Mouse (Mus musculus) cerebellum, postnatal 4 days (tissue): ENCODE results near the gene Lmntd1.

ENCODE experiments used
- DNase-seq, 2 experiments: peaks; one replicate each; pipeline ENCODE4 v3.0.0; 2022; ENCODE audit warnings: low spot score in 2 of 2, mixed read lengths in 1 of 2

The Lmntd1 gene

GRCm38 (mm10) chr6:145605203-145605602 lies 8.9 kb downstream of the Lmntd1 start:
- DNase-seq, result no peak

DNA sequence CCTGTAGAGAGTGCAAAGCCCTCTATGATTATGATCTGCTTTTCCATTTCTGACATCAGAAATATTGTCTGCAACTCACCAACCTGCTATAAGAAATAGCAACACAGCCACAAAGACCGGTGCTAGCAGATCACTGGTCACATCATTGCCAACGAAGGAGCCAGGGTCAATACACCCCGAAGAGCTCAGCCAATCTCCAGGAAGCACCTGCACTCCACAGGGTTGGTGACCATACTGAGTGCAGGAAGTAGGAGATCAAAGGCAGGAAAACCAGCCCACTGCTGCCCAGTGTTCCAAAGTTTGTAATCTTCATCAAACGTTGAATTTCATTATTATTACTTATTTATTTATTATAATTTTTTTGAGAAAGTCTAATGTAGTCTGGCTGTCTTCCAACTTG lies 9.5 kb downstream of the Lmntd1 start:
- DNase-seq, result no peak

GRCm38 (mm10) chr6:145604126-145604525 lies 10.0 kb downstream of the Lmntd1 start:
- DNase-seq, result no peak

DNA sequence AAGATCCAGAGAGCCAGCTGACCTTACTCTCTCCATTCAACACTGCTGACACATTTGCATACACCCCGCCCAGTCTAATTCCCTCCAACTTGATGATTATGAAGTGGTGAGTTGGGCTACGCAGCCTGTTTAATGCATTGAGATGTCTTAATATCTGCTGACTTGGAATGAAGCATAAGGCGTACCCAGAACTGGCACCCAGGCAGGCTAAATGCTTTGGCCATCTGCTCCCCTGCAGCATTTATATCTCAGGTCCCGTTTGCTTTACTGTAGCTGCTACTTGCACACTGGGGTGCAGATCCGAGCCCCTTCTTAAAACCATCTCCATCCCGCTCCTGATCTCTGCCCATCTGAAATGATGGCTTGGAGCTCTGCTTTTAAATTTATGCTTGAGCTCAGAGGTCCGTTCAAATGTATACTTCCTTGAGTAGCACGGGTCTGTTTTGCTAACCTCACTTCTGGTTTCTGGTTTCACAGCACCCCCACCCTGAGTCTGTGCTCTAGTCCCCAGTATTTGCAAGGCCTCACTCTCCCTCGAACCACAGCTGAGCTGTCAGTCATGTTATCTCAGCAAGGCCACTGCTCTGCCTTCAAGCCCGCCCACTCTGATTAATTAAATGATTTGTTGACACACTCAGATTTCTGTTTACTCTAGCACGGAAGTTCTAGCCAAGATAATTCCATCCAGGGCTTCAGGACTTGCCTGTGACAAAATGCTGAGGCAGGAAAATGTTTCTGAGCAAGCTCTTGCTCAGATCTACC lies 15.1 kb downstream of the Lmntd1 start:
- DNase-seq, result no peak

DNA sequence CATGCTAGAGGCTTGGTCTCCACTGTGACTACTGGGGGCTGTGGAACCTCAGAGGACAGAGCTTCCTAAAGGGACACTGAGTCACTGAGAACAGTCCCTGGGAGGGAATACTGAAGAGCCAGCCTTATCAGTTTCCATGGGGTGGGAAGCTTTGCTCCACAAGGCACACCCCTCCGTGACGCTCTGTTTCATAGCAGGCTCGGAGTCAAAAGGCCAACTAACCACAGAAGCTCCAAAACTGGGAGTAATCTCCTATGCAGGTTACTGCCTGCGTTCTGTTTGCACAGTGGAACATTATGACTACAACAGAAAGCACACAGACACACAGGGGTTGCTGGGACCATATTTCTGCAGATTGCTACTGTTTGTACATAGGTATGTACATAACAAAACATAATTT lies 18.2 kb downstream of the Lmntd1 start:
- no peak for DNase-seq

DNA sequence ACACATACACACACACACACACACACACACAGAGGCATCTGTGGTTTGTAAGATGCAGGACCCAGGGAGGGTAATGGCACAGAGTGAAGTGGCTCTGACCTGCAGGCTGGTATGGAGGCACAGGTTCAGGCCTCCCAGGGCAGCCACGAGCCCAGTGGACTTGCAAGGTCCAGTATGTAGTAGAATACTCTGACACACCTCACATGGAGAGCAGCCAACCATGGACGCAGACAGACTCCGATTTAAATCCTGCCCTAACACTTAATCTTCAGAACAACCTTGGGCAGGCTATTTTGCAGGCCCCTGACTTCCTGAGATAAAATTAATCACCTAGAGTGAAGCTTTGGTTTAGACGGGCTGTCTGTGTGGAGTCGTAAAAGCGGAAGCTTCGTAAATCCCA lies 20.1 kb downstream of the Lmntd1 start:
- DNase-seq, result no peak

DNA sequence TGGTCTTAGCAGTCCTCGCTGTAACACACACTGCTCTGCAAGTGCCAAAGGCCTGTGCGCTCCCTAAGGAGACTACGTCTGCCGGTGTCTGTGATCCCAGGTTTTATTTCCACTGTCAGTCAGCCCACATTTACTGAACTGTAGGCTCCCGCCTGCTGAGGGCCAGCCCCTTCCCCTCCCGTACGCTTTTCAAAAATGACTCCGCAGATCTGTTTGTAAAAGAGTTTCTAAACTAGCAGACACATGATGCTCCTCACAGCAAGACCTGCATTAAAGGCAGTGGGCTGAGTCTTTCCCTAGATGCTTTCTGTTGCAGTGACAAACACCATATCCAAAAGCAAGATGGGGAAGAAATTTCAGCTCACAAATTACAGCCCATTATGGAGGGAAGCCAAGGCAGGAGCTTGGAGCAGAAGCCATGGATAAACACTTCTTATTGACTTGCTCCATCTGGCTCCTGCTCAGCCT lies 21.6 kb downstream of the Lmntd1 start:
- no peak for DNase-seq

GRCm38 (mm10) chr6:145592036-145592435 lies 22.1 kb downstream of the Lmntd1 start:
- DNase-seq, result no peak

- no peak for DNase-seq
These were observed 22.5 kb downstream of the Lmntd1 start for GRCm38 (mm10) chr6:145591578-145591977.

DNA sequence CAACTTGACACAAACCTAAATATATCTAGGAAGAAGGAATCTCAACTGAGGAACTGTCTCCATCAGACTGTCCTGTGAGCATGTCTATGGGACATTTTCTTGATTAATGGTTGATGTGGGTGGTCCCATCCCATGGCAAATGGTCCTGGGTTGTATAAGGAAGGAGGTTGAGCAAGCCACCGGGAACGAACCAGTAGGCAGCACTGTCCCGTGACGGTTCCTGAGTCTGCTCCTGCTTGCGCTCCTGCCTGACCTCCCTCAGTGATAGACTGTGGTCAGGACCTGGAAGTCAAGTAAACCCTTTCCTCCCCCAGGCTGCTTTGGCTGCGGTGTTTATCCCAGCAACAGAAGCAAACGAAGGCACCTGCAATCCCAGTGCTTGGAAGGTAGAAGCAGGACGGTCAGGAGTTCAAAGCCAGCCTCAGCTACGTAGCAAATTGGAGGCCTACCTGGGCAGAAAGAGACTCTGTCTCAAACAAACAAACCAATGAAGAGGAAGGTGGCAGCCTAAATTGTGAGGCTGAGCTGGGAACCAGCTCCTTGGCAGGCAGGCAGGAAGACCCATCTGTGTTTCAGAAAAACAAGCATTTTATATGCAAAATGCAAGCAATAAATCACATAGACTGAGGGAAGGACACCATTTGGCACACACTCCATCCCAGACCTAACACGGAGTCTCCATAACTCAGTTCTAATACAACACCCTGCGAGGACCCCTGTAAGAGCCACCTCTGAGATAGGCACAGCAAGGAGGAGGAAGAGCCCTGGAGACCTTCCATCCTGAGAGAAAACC lies 23.4 kb downstream of the Lmntd1 start:
- no peak for DNase-seq

- DNase-seq, result no peak
These were observed 28.8 kb downstream of the Lmntd1 start for GRCm38 (mm10) chr6:145585052-145585973.

GRCm38 (mm10) chr6:145581366-145582170 lies 32.6 kb downstream of the Lmntd1 start:
- no peak for DNase-seq

- no peak for DNase-seq
These were observed 34.4 kb downstream of the Lmntd1 start for GRCm38 (mm10) chr6:145579761-145580160.

DNA sequence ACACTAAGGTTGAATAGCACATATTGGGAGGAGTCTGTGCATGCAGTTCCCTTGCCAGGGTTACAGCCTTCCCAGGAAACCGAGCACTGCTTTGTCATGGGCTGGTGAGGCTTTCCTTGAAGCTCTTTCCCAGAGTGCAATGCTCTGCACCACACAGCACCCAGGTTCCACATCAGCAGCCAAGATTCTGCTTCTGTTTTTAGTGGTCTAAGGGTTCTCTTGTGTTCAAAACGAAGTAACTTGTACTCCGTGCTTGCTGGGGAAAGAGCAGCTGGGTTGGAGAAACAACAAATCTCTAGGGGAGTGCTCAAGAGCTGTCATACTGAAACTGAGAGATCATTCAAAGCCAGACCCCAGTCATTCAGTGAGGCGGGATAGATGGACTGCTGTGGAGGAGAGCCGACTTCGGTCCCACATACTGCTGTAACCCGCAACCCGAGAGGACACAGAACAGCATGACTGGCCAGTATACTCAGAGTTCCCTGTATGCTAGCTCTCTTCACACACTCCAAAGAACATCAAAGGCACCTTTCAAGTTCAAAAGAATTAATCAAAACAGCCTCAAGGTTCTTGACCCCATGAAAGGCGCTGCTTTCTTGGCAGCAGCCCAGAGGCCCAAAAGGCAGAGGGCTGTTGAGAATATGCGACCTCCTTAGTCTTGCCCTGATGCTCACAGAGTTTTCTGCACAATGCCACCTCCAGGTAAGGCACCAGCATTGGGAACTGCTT lies 35.5 kb downstream of the Lmntd1 start:
- DNase-seq, result no peak

DNA sequence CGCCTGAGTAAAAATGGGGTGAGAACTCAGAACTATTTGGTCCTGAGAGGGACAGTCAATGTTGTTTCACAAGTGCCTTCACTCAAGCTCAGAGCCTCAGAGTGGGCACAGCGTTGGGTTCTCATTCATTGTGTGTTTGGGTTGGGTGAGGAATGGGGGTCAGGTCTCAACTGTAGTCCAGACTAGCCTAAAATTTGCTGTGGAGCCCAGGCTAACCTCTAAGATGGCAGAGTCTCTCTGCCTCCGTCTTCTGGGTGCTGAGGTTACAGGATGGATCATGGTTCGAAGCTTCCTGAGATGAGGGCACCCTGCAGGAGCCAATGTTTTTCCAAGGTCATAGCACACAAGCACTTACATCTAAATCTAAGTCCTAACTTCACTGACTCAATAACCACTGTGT lies 37.4 kb downstream of the Lmntd1 start:
- no peak for DNase-seq

DNA sequence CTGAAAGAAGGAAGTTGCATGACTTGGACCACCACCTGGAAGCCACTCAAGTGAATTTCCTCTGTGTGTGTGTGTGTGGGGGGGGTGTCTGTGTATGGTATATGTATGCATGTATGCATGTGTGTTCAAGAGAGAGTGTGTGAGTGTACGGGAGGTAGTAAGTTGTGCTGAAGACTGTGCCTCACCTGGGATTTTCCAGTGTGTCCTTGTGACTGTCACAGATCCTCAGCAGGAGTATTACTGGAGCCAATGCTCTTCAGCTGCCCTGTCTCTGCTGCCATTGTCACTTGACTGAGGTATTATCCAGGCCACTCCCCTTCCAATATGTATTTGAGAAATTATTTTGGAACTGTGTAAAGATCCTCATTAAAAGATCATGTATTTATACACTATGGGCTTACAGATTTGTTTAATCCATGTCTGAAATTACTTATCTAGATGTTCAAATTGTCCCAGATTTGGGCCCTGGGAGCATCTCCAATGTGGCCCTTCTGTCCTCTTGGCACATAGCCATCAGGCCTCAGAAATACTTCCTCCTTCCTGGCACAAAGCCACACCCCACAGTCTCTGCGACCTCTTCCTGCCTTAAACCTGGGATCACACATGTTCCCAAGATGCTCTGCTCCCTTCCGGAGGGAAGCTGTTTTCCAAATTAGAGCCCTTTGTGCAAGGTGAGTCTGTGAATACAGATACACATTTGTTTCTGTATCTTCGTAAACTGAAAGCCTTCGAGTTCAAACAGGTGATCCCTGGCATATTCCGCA lies 40.7 kb downstream of the Lmntd1 start:
- peak in 1 of 2 experiments; percentile 26 for DNase-seq

GRCm38 (mm10) chr6:145568701-145569100 lies 45.4 kb downstream of the Lmntd1 start:
- no peak for DNase-seq

GRCm38 (mm10) chr6:145567832-145568231 lies 46.3 kb downstream of the Lmntd1 start:
- no peak for DNase-seq

- DNase-seq, result no peak
These were observed 46.8 kb downstream of the Lmntd1 start for GRCm38 (mm10) chr6:145567296-145567695.

DNA sequence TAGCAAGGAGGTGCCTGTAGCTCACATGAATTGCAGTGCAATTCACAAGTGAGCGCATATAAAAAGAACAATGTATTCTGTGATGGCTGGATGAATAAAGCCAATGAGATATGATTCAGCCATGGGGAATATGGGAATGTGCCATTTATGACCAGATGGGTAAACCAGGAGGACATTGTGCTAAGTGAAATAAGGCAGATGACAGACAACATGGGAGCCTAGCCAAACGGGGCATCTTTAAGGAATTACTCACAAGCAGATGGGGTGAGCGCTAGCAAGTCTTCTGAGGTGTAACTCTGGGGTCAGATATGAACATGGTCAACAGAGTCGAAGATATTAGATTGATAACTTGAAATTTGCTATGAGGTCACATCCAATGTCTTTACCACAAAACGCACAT lies 48.5 kb downstream of the Lmntd1 start:
- DNase-seq, result no peak
